Mouse (Mus musculus) liver, embryonic 13.5 days (tissue): ENCODE data around the gene Ltv1. TPM values are rescaled to one million over a fixed set of nuclear protein-coding genes. Genes with fewer than 3 reads are reported as not detected.
A peak's percentile ranks its signal among the peaks of the same experiment; 100 is the strongest.
"Not testable (repeated sequence)": the region's sequence is repeated elsewhere in the genome, so short reads cannot be mapped to it uniquely, and the experiment has no call there.

Source experiments
- ATAC-seq: fragments of 200-750 bp; cut with Nextera tagmentation; 2 replicates; pipeline ENCODE4 v1.8.0; 2017; ENCODE audit warnings: low read depth, mild to moderate bottlenecking, moderate number of reproducible peaks, moderate library complexity
- DNase-seq: peaks from one replicate; pipeline ENCODE4 v3.0.0; 2022
- H3K27ac ChIP-seq: fragments of 300-500 bp; sonication (generic); 2 replicates; pipeline ENCODE4 v1.5.1; 2015; ENCODE audit warnings: moderate library complexity, mild to moderate bottlenecking, inconsistent platforms
- H3K27me3 ChIP-seq: fragments of 300-500 bp; sonication (generic); 2 replicates; pipeline ENCODE4 v1.6.1; 2015; ENCODE audit warnings: mild to moderate bottlenecking, inconsistent platforms
- H3K36me3 ChIP-seq: fragments of 300-500 bp; sonication (generic); 2 replicates; pipeline ENCODE4 v1.6.1; 2015; ENCODE audit warnings: mild to moderate bottlenecking, inconsistent platforms
- H3K4me1 ChIP-seq: fragments of 300-500 bp; sonication (generic); replicated peaks from 2 replicates; pipeline ENCODE4 v1.6.1; 2015; ENCODE audit warnings: inconsistent platforms
- H3K4me2 ChIP-seq: fragments of 300-500 bp; sonication (generic); 2 replicates; pipeline ENCODE4 v1.6.1; 2015; ENCODE audit warnings: inconsistent platforms, mild to moderate bottlenecking, moderate library complexity
- H3K4me3 ChIP-seq: fragments of 300-500 bp; sonication (generic); replicated peaks from 2 replicates; pipeline ENCODE4 v1.5.1; 2015; ENCODE audit warnings: mild to moderate bottlenecking, inconsistent platforms
- H3K9ac ChIP-seq: fragments of 300-500 bp; sonication (generic); 2 replicates; pipeline ENCODE4 v1.6.1; 2015; ENCODE audit warnings: mild to moderate bottlenecking, inconsistent platforms
- H3K9me3 ChIP-seq: fragments of 300-500 bp; sonication (generic); replicated peaks from 2 replicates; pipeline ENCODE4 v1.6.1; 2016; ENCODE audit warnings: inconsistent platforms
- WGBS: fragments of 180-500 bp; shearing (Covaris S2); methylation state at CpG from one replicate; pipeline ENCODE4 v1.1.7; 2015; ENCODE audit not compliant: insufficient replicate concordance; 5-methylcytosine and 5-hydroxymethylcytosine counted together
- polyA plus RNA-seq: library from polyadenylated mRNA; unstranded; fragments of >200 nt; fragmentation: Nextera tagmentation; extraction: Ambion mirVana; gene quantifications from 2 replicates; pipeline ENCODE4 v1.2.1, GENCODE M21; 2015

The Ltv1 gene
- polyA plus RNA-seq, 1 experiment from 2014 or later, result 54.5 TPM

GRCm38 (mm10) chr10:13193496-13193895 is 528 bp upstream of the Ltv1 start:
- DNase-seq, H3K27me3 ChIP-seq, H3K9me3 ChIP-seq, H3K27ac ChIP-seq, ATAC-seq: not testable (repeated sequence)
- 75% methylated on average over 7 of the region's 7 CpGs for WGBS
- Histone ChIP-seq H3K36me3 (peaks cover 29% of the 10 kb centered on the region), H3K9ac (peak overlapping the region; percentile 88; the same call in 1 of the 2 replicates), H3K4me1 (peaks cover 12% of the 10 kb centered on the region), H3K4me2 (peak overlapping the region; percentile 73), H3K4me3 (peak overlapping the region; percentile 96)

GRCm38 (mm10) chr10:13189881-13190280 is 3.1 kb downstream of the Ltv1 start:
- H3K27ac ChIP-seq, result no peak overlapping the region
- 85% methylated on average over 5 of the region's 5 CpGs for WGBS
- H3K4me3 ChIP-seq, result no peak overlapping the region
- H3K9ac ChIP-seq, result no peak overlapping the region
- peaks cover 61% of the 10 kb centered on the region for H3K36me3 ChIP-seq
- DNase-seq (no peak), ATAC-seq (no peak)
- no peak overlapping the region for H3K4me2 ChIP-seq
- no peaks in the 10 kb centered on the region for H3K9me3 ChIP-seq
- H3K4me1 ChIP-seq, result peaks cover 12% of the 10 kb centered on the region
- H3K27me3 ChIP-seq, result no peaks in the 10 kb centered on the region

- WGBS, result 75% methylated on average over 3 of the region's 3 CpGs
Measured at GRCm38 (mm10) chr10:13186754-13187153, 6.2 kb downstream of the Ltv1 start.

GRCm38 (mm10) chr10:13184170-13184766 is 8.7 kb downstream of the Ltv1 start:
- H3K4me2 ChIP-seq, result no peak overlapping the region
- no peak overlapping the region for H3K27ac ChIP-seq
- no peaks in the 10 kb centered on the region for H3K9me3 ChIP-seq
- H3K36me3 ChIP-seq, result peaks cover 90% of the 10 kb centered on the region
- H3K9ac ChIP-seq, result no peak overlapping the region
- 41% methylated on average over 4 of the region's 4 CpGs for WGBS
- no peaks in the 10 kb centered on the region for H3K4me1 ChIP-seq
- ATAC-seq, result no peak
- H3K27me3 ChIP-seq, result no peaks in the 10 kb centered on the region
- DNase-seq, result no peak
- H3K4me3 ChIP-seq, result no peak overlapping the region

More at GRCm38 (mm10) chr10:13186754-13187153, 6.2 kb downstream of the Ltv1 start:
- peaks cover under 1% of the 10 kb centered on the region for H3K4me1 ChIP-seq
- H3K4me3 ChIP-seq, result no peak overlapping the region
- no peaks in the 10 kb centered on the region for H3K9me3 ChIP-seq
- ATAC-seq (no peak), DNase-seq (no peak)
- H3K27me3 ChIP-seq, result no peaks in the 10 kb centered on the region
- no peak overlapping the region for H3K9ac ChIP-seq
- H3K27ac ChIP-seq, result no peak overlapping the region
- no peak overlapping the region for H3K4me2 ChIP-seq
- H3K36me3 ChIP-seq, result peaks cover 88% of the 10 kb centered on the region

GRCm38 (mm10) chr10:13180211-13180610 is 12.8 kb downstream of the Ltv1 start:
- peaks cover 88% of the 10 kb centered on the region for H3K36me3 ChIP-seq
- H3K9me3 ChIP-seq, result no peaks in the 10 kb centered on the region
- H3K9ac ChIP-seq, result no peak overlapping the region
- H3K27me3 ChIP-seq, result no peaks in the 10 kb centered on the region
- H3K4me3 ChIP-seq, result no peak overlapping the region
- WGBS, result 78% methylated on average over 7 of the region's 7 CpGs
- no peak for ATAC-seq
- no peak for DNase-seq
- H3K4me1 ChIP-seq, result no peaks in the 10 kb centered on the region
- no peak overlapping the region for H3K27ac ChIP-seq
- no peak overlapping the region for H3K4me2 ChIP-seq

GRCm38 (mm10) chr10:13177973-13178624 is 14.9 kb downstream of the Ltv1 start, which contains the start of gene Zc2hc1b:
Gene Zc2hc1b (minus strand): TSS chr10:13178023.
- Histone ChIP-seq H3K27me3 (no peaks in the 10 kb centered on the region), H3K36me3 (peaks cover 71% of the 10 kb centered on the region), H3K27ac (no peak within 1 kb of the TSS), H3K9me3 (no peaks in the 10 kb centered on the region), H3K4me3 (no peak within 1 kb of the TSS), H3K4me1 (no peaks in the 10 kb centered on the region), H3K9ac (no peak within 1 kb of the TSS), H3K4me2 (no peak within 1 kb of the TSS)
- ATAC-seq (no peak), DNase-seq (no peak)
- WGBS, result 76% methylated on average over 7 of the region's 7 CpGs

- Histone ChIP-seq H3K9me3 (no peaks in the 10 kb centered on the region), H3K27ac (no peak overlapping the region), H3K27me3 (no peaks in the 10 kb centered on the region), H3K4me2 (no peak overlapping the region), H3K9ac (no peak overlapping the region), H3K36me3 (peaks cover 49% of the 10 kb centered on the region), H3K4me1 (no peaks in the 10 kb centered on the region), H3K4me3 (no peak overlapping the region)
- no peak for DNase-seq
- no peak for ATAC-seq
- WGBS, result 77% methylated on average over 7 of the region's 7 CpGs
Measured at GRCm38 (mm10) chr10:13175866-13176265, 17.1 kb downstream of the Ltv1 start.

GRCm38 (mm10) chr10:13172798-13173221 is 20.2 kb downstream of the Ltv1 start:
- 48% methylated on average over 10 of the region's 10 CpGs for WGBS
- no peak overlapping the region for H3K4me2 ChIP-seq
- peaks cover 19% of the 10 kb centered on the region for H3K36me3 ChIP-seq
- DNase-seq (no peak), ATAC-seq (no peak)
- H3K4me1 ChIP-seq, result no peaks in the 10 kb centered on the region; the same call in 1 of the 2 replicates
- no peaks in the 10 kb centered on the region for H3K27me3 ChIP-seq
- no peak overlapping the region for H3K4me3 ChIP-seq
- no peak overlapping the region for H3K27ac ChIP-seq
- no peak overlapping the region for H3K9ac ChIP-seq
- no peaks in the 10 kb centered on the region for H3K9me3 ChIP-seq

GRCm38 (mm10) chr10:13171461-13171860 is 21.5 kb downstream of the Ltv1 start:
- WGBS, result 35% methylated on average over 2 of the region's 2 CpGs
- DNase-seq (no peak), ATAC-seq (no peak)
- no peaks in the 10 kb centered on the region; the same call in 1 of the 2 replicates for H3K4me1 ChIP-seq
- H3K27ac ChIP-seq, result no peak overlapping the region; the same call in 1 of the 2 replicates
- H3K27me3 ChIP-seq, result no peaks in the 10 kb centered on the region
- no peak overlapping the region for H3K4me2 ChIP-seq
- H3K36me3 ChIP-seq, result peaks cover 7% of the 10 kb centered on the region; the same call in 1 of the 2 replicates
- H3K9ac ChIP-seq, result no peak overlapping the region
- no peaks in the 10 kb centered on the region for H3K9me3 ChIP-seq
- no peak overlapping the region for H3K4me3 ChIP-seq

GRCm38 (mm10) chr10:13170739-13171448 is 22.1 kb downstream of the Ltv1 start:
- no peak for ATAC-seq
- H3K4me2 ChIP-seq, result no peak overlapping the region
- no peak overlapping the region for H3K9ac ChIP-seq
- no peaks in the 10 kb centered on the region for H3K27me3 ChIP-seq
- 39% methylated on average over 12 of the region's 12 CpGs for WGBS
- no peaks in the 10 kb centered on the region; the same call in 1 of the 2 replicates for H3K4me1 ChIP-seq
- no peaks in the 10 kb centered on the region for H3K9me3 ChIP-seq
- no peak for DNase-seq
- H3K4me3 ChIP-seq, result no peak overlapping the region
- H3K36me3 ChIP-seq, result 0 out of 2 replicates have a peak, but pooled peaks cover 5% of the 10 kb centered on the region
- H3K27ac ChIP-seq, result peak overlapping the region; percentile 32; the same call in 1 of the 2 replicates

- 67% methylated on average over 5 of the region's 5 CpGs for WGBS
- Histone ChIP-seq H3K4me2 (no peak overlapping the region), H3K27ac (no peak overlapping the region), H3K36me3 (no peaks in the 10 kb centered on the region), H3K27me3 (no peaks in the 10 kb centered on the region), H3K9ac (no peak overlapping the region), H3K4me3 (no peak overlapping the region), H3K9me3 (no peaks in the 10 kb centered on the region), H3K4me1 (no peaks in the 10 kb centered on the region; the same call in 1 of the 2 replicates)
- DNase-seq, result no peak
- no peak for ATAC-seq
Measured at GRCm38 (mm10) chr10:13168461-13168860, 24.5 kb downstream of the Ltv1 start.
